Mouse (Mus musculus) intestine, embryonic 15.5 days (tissue): ENCODE data around the gene Gm5788. TPM values are rescaled to one million over a fixed set of nuclear protein-coding genes. Genes with fewer than 3 reads are reported as not detected.
"Not testable (repeated sequence)": the region's sequence is repeated elsewhere in the genome, so short reads cannot be mapped to it uniquely, and the experiment has no call there.

Experiments used
- ATAC-seq: fragments of 200-750 bp; cut with Nextera tagmentation; 2 replicates; pipeline ENCODE4 v1.8.0; 2017; ENCODE audit warnings: moderate TSS enrichment, moderate library complexity
- H3K27ac ChIP-seq: fragments of 300-500 bp; sonication (generic); 2 replicates; pipeline ENCODE4 v1.5.1; 2015; ENCODE audit warnings: mild to moderate bottlenecking, inconsistent platforms
- H3K27me3 ChIP-seq: fragments of 300-500 bp; sonication (generic); replicated peaks from 2 replicates; pipeline ENCODE4 v1.6.1; 2015; ENCODE audit warnings: inconsistent platforms
- H3K36me3 ChIP-seq: fragments of 300-500 bp; sonication (generic); 2 replicates; pipeline ENCODE4 v1.6.1; 2015; ENCODE audit warnings: inconsistent platforms
- H3K4me1 ChIP-seq: fragments of 300-500 bp; sonication (generic); replicated peaks from 2 replicates; pipeline ENCODE4 v1.6.1; 2015; ENCODE audit warnings: inconsistent platforms
- H3K4me2 ChIP-seq: fragments of 300-500 bp; sonication (generic); replicated peaks from 2 replicates; pipeline ENCODE4 v1.6.1; 2015; ENCODE audit warnings: mild to moderate bottlenecking, inconsistent platforms
- H3K4me3 ChIP-seq: fragments of 300-500 bp; sonication (generic); replicated peaks from 2 replicates; pipeline ENCODE4 v1.5.1; 2015; ENCODE audit warnings: inconsistent platforms
- H3K9ac ChIP-seq: fragments of 300-500 bp; sonication (generic); 2 replicates; pipeline ENCODE4 v1.6.1; 2015; ENCODE audit warnings: inconsistent platforms
- H3K9me3 ChIP-seq: fragments of 300-500 bp; sonication (generic); 2 replicates; pipeline ENCODE4 v1.6.1; 2016; ENCODE audit warnings: inconsistent platforms
- WGBS: fragments of 180-500 bp; shearing (Covaris S2); methylation state at CpG from one replicate; pipeline ENCODE4 v1.1.7; 2015; 5-methylcytosine and 5-hydroxymethylcytosine counted together
- polyA plus RNA-seq: library from polyadenylated mRNA; unstranded; fragments of >200 nt; fragmentation: Nextera tagmentation; extraction: Ambion mirVana; gene quantifications from 2 replicates; pipeline ENCODE4 v1.2.1, GENCODE M21; 2015

The Gm5788 gene
- not detected in 2 replicates for polyA plus RNA-seq

GRCm38 (mm10) chr12:87494421-87494820 is at the start of gene Gm5788:
Gene Gm5788 (plus strand): TSS chr12:87494721.
- not testable (repeated sequence) for H3K36me3 ChIP-seq, H3K9ac ChIP-seq, H3K4me3 ChIP-seq, H3K9me3 ChIP-seq, H3K4me1 ChIP-seq, H3K4me2 ChIP-seq, ATAC-seq, H3K27me3 ChIP-seq, H3K27ac ChIP-seq
- WGBS, result 95% methylated on average over 3 of the region's 3 CpGs

- H3K9me3 ChIP-seq, result no peaks in the 10 kb centered on the region
- no peaks in the 10 kb centered on the region for H3K27me3 ChIP-seq
- no peak overlapping the region for H3K9ac ChIP-seq
- H3K4me2 ChIP-seq, result no peak overlapping the region
- H3K27ac ChIP-seq, result no peak overlapping the region
- ATAC-seq, result no peak
- H3K4me1 ChIP-seq, result 0 out of 2 replicates have a peak, but pooled peaks cover 3% of the 10 kb centered on the region
- peaks cover 43% of the 10 kb centered on the region for H3K36me3 ChIP-seq
- 86% methylated on average over 9 of the region's 9 CpGs for WGBS
- H3K4me3 ChIP-seq, result no peak overlapping the region
Measured at GRCm38 (mm10) chr12:87449456-87449855, 45.1 kb upstream of the Gm5788 start.

DNA sequence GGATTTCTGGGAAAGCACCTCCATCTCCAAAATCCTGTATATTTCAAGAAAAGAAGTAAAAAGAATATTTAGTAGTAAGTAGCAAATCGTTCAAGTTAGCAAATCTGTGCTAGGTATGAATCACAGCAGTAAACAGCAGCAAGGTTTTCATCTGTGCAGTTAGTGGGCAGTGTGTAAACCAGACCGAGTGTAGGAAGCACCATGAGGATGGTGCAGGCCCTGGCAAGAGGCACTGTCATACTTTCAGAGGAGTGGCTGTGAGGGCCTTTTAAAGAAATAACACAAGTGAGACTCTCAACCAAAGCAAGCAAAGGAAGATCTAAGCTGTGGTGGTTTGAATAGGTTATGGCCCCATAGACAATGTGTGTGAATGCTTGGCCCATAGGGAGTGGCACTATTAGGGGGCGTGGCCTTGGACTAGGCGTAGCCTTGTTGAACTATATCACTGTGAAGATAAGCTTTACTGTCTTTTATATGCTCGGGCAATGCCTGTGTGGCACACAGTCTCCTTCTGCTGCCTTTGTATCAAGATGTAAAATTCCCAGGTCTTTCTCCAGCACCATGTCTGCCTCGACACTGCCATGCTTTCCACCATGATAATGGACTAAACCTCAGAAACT is 29.7 kb upstream of the Gm5788 start:
- peaks cover 33% of the 10 kb centered on the region for H3K36me3 ChIP-seq
- ATAC-seq, result peak; percentile 96
- no peaks in the 10 kb centered on the region for H3K4me1 ChIP-seq
- H3K27ac ChIP-seq, result no peak overlapping the region
- H3K9ac ChIP-seq, result no peak overlapping the region
- no peak overlapping the region for H3K4me2 ChIP-seq
- H3K27me3 ChIP-seq, result no peaks in the 10 kb centered on the region
- no peak overlapping the region for H3K4me3 ChIP-seq
- WGBS, result 80% methylated on average over 6 of the region's 6 CpGs
- H3K9me3 ChIP-seq, result no peaks in the 10 kb centered on the region

- 50% methylated on average over 7 of the region's 7 CpGs for WGBS
- Histone ChIP-seq H3K4me2 (peak overlapping the region; percentile 60), H3K27me3 (no peaks in the 10 kb centered on the region), H3K9ac (peak overlapping the region; percentile 17; the same call in 1 of the 2 replicates), H3K9me3 (no peaks in the 10 kb centered on the region), H3K36me3 (0 out of 2 replicates have a peak, but pooled peaks cover 2% of the 10 kb centered on the region), H3K4me1 (peaks cover 9% of the 10 kb centered on the region), H3K4me3 (peak overlapping the region; percentile 79), H3K27ac (no peak overlapping the region)
- ATAC-seq, result no peak
Measured at GRCm38 (mm10) chr12:87470263-87471136, 24.0 kb upstream of the Gm5788 start.

DNA sequence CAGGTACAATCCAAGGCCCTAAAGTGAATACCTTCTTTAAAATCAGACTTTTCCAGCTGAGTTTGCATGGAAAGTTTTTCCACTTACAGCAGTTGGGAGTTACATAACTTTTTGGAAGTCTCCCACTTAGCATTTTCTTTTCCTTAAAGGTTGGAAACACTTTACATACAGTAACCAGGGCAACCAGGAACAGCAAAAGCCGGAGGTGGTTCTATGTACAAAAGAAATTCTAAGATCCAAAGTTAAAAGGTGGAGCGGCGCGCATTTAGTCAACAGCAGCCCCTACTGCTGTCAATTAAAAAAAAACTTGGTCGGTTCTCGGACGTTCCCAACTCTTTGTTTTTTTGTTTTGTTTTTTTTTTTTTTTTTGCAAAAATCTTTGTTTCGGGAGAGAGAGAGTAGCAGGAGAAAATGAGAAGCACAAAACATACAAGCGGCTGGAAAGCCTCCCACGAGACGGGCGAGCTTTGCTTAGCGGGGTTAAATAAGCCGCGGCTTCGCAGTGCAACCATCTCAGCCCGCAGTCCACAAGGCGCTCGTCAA is 23.0 kb upstream of the Gm5788 start:
- Histone ChIP-seq H3K4me2 (peak overlapping the region; percentile 60), H3K27ac (peak overlapping the region; percentile 70), H3K4me3 (peak overlapping the region; percentile 79), H3K9ac (peak overlapping the region; percentile 94), H3K27me3 (no peaks in the 10 kb centered on the region), H3K36me3 (0 out of 2 replicates have a peak, but pooled peaks cover 2% of the 10 kb centered on the region), H3K4me1 (peaks cover 9% of the 10 kb centered on the region), H3K9me3 (no peaks in the 10 kb centered on the region)
- ATAC-seq, result no peak
- WGBS, result under 1% methylated on average over 19 of the region's 19 CpGs

- Histone ChIP-seq H3K9ac (peak within 1 kb of the TSS; percentile 94), H3K4me3 (peak within 1 kb of the TSS; percentile 79), H3K9me3 (no peaks in the 10 kb centered on the region), H3K27me3 (no peaks in the 10 kb centered on the region), H3K27ac (peak within 1 kb of the TSS; percentile 70), H3K4me2 (peak within 1 kb of the TSS; percentile 60), H3K36me3 (0 out of 2 replicates have a peak, but pooled peaks cover 2% of the 10 kb centered on the region), H3K4me1 (peaks cover 9% of the 10 kb centered on the region)
- ATAC-seq, result peak; percentile 98
- WGBS, result 3% methylated on average over 45 of the region's 45 CpGs
Measured at GRCm38 (mm10) chr12:87471964-87472786, 22.3 kb upstream of the Gm5788 start, which contains the start of gene Snw1. Gene Snw1 (minus strand): TSS chr12:87472274.

DNA sequence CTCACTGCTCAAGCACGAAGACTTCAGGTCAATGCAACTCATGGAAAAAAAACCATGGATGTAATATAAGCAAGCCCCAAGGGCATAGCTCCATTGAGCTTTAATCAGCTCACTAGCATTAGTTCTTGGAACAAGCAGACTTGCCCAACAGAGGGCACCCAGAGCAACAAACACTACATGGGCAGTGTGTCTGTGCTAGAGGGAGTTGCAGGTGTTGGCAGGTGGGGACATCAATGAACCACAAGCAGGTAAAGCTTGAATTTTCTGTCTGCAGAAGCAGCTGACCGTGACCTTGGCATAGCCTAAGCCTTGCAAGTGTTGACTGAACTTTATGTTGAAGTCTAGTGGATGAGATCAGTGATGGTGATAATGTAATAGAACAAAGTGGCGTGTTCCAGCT is 19.8 kb upstream of the Gm5788 start:
- Histone ChIP-seq H3K4me3 (no peak overlapping the region), H3K27ac (no peak overlapping the region), H3K36me3 (no peaks in the 10 kb centered on the region), H3K9ac (no peak overlapping the region), H3K4me2 (no peak overlapping the region), H3K27me3 (no peaks in the 10 kb centered on the region), H3K9me3 (no peaks in the 10 kb centered on the region), H3K4me1 (peaks cover 9% of the 10 kb centered on the region)
- no peak for ATAC-seq
- WGBS, result 83% methylated on average over 3 of the region's 3 CpGs

- H3K36me3 ChIP-seq, H3K9me3 ChIP-seq, H3K4me2 ChIP-seq, H3K27me3 ChIP-seq, H3K9ac ChIP-seq, H3K4me1 ChIP-seq, H3K27ac ChIP-seq, H3K4me3 ChIP-seq: not testable (repeated sequence)
- 87% methylated on average over 5 of the region's 5 CpGs for WGBS
- peak; percentile 17; the same call in 1 of the 2 replicates for ATAC-seq
Measured at GRCm38 (mm10) chr12:87482482-87482881, 12.0 kb upstream of the Gm5788 start.

DNA sequence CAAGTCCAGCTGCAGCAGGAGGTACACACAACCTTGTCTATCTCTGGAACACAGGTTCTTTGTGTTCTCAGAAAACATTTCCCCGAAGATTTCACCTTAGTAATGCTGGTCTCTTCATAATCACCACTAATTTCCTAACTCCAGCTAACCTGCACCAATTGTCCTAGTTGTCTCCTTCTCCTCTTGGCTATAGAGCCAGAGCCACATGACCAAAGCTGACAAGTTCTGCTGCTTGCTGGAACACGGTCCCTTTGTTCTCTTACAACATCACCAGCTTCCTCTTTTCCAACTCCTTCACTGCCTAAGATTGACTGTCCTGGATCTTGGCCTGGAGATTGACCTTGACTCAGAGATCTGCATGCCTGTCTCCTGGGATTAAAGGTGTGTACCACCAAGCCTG is 5.8 kb upstream of the Gm5788 start:
- not testable (repeated sequence) for H3K27ac ChIP-seq
- 58% methylated on average over 2 of the region's 2 CpGs for WGBS

DNA sequence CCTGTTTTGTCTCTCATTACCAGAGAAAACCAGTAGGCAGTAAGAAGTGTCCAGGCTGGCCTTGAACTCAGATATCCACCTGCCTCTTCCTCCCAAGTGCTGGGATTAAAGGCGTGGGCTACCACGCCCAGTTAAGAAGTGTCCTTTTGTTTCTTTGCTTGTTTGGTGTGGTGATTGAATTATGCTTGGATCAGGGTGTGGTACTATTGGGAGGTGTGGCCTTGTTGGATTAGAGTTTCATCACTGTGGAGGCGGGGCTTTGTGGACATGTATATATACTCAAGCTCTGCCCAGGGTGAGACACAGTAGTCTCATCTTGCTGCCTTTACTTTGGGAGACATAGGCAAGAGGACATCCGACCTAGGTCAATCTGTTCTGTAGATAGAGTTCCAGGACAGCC is 19.5 kb downstream of the Gm5788 start, which contains the start of gene Gm8300:
Gene Gm8300 (plus strand): TSS at position 301 of the 400 bp plus-strand sequence.
- WGBS, result 85% methylated on average over 4 of the region's 4 CpGs
- H3K4me1 ChIP-seq, H3K9me3 ChIP-seq, H3K4me3 ChIP-seq, H3K4me2 ChIP-seq, H3K9ac ChIP-seq, H3K27me3 ChIP-seq, H3K27ac ChIP-seq, H3K36me3 ChIP-seq, ATAC-seq: not testable (repeated sequence)

More for the DNA sequence above, 5.8 kb upstream of the Gm5788 start:
- not testable (repeated sequence) for H3K4me3 ChIP-seq, H3K9ac ChIP-seq, H3K4me1 ChIP-seq, H3K27me3 ChIP-seq, ATAC-seq, H3K9me3 ChIP-seq, H3K4me2 ChIP-seq, H3K36me3 ChIP-seq

DNA sequence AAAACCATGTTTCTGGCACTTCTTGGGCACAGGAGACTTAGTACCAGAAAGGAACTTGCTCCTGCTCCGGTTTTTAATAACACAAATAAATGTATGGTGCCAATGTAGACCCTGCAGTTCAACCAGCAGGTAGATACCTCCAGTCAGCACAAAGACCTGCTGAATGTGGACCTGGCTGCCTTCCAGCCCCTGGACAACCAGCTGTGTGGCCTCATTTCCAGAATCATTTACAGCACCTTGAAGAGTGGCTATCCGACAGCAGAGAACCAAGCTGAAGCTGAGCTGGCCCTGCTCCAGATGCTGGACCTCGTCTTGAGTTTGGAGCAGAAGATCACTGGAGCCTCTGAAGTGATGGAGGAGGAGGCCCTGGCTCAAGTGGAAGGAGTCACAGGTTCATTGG is 25.1 kb downstream of the Gm5788 start:
- H3K27me3 ChIP-seq, H3K4me3 ChIP-seq, H3K36me3 ChIP-seq, H3K9ac ChIP-seq, H3K4me1 ChIP-seq, ATAC-seq, H3K4me2 ChIP-seq, H3K9me3 ChIP-seq, H3K27ac ChIP-seq: not testable (repeated sequence)
- WGBS, result 62% methylated on average over 3 of the region's 3 CpGs
